Mouse (Mus musculus) gastrocnemius, adult 2 months (tissue): ENCODE results near the gene Pdgfra. TPM values are rescaled to one million over a fixed set of nuclear protein-coding genes. Genes with fewer than 3 reads are reported as not detected.

Experiments used
- DNase-seq: peaks from one replicate; pipeline ENCODE4 v3.0.0; 2022
- H3K27ac ChIP-seq: fragments of 200-600 bp; 2 replicates; pipeline ENCODE4 v1.8.1; 2022; ENCODE audit warnings: mild to moderate bottlenecking
- H3K4me3 ChIP-seq: fragments of 200-600 bp; 2 replicates; pipeline ENCODE4 v1.8.1; 2022; ENCODE audit warnings: mild to moderate bottlenecking, moderate library complexity
- CTCF ChIP-seq: fragments of 200-600 bp; IDR thresholded peaks from 2 replicates; pipeline ENCODE4 v1.8.1; 2022; ENCODE audit warnings: antibody characterized with exemption, mild to moderate bottlenecking, moderate library complexity
- intact Hi-C: fragments of 180-260 bp; cut with DNase I; formaldehyde crosslinking; loops from one replicate; pipeline ENCODE4 v1.15.1; 2025
- microRNA-seq: library from miRNA; unstranded; fragments of <30 nt; microRNA quantifications from one replicate; pipeline ENCODE4 v1.2.0, GENCODE M21; 2021
- total RNA-seq, 2 experiments: library from RNA; stranded (reverse); gene quantifications; 2 replicates each; pipeline ENCODE4 v1.2.3; 2021

The Pdgfra gene
- total RNA-seq, 2 experiments from 2014 or later: 16.6 to 21.7 TPM

DNA sequence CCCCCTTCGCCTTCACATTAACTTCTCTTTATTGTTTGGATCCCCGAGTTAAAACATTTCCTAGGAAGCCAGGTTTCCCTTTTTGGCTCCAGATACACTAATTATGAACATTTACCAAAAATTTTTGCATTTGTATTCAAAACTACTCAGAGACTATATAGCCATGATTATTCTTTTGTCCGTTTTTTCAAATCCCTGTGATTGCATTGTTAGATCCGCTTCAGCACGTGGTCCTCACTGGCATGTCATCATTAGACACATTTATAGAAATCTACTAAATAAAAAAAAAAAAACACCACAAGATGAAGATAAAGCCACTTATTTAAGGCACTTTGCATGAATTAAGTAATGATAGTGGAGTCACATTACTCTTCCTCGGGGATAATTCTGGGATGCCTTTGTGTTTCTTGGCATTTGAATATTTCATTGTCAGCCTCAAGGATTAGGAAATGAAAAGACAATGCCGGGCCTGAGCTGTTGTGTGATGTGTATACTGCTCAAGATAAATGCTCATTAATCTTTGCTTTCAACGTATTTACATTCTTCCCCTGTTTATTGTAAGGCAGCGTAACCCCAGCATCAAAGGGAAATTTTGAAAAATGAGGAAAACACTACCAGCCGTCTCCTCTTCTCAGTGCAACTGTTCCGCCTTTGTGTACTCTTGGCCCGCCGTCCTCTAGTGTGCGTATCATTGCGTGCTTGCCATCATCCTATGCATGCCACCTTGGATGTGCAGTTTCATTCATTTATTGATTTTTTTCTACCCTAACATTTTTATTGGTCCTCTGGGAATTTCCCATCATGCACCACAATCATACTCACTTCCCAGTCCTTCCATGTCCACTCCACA, 87.1 kb downstream of the Pdgfra start:
- DNase-seq: no peak
- intact Hi-C loops: no loop called here
- Histone ChIP-seq H3K4me3 (no peak overlapping the region), H3K27ac (no peak overlapping the region)
- TF ChIP-seq CTCF: no peak

DNA sequence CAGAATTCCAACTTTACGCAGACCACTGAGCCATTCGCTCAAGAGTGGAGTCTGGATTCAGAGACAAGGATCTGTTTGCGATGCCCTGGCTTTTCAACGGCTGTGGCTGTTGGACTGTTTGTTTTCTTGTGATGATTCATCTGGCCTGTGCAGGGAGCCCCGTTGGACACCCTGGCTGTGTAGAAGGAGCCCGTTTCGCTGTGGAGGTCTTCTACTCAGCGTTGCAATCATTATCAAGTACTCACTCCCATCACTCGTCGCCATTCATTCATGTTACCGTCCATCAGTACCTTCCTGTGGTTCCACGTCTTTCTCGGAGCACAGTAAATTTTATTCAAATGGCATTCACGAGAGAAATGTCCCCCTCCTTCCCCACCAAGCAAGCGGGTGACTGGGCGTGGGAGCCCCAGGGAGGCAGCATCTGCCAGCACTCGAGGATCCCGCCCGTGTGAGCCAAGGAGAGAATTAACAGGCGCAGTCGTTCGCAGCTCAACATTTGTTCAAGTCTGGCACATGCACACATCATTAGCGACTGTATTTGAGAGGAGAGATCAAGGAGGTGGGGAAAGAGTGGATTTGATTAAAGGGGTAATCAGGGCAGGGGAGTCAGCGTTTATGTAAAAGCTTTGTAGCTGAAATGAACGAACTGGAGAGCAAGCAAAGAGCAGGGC, 95.1 kb downstream of the Pdgfra start:
- Histone ChIP-seq H3K27ac (no peak overlapping the region), H3K4me3 (no peak overlapping the region)
- no peak for TF ChIP-seq CTCF
- no peak for DNase-seq
- intact Hi-C loops: no loop called here

Small RNA genes within 50 kb of the gene (microRNA-seq; reads per million reads assigned to microRNA genes)
- gene Mir7025: not detected

Other genes with a start within 250 kb of the Pdgfra start
- gene Chic2, start 107.5 kb upstream of the Pdgfra start, total RNA-seq: 10 to 100 TPM; 14.5 to 15.8 TPM
- gene Gsx2, start 76.7 kb upstream of the Pdgfra start, total RNA-seq: not detected